Mouse (Mus musculus): ENCODE measurements around the gene Nkpd1. TPM values are rescaled to one million over a fixed set of nuclear protein-coding genes. Genes with fewer than 3 reads are reported as not detected.
A peak's percentile ranks its signal among the peaks of the same experiment; 100 is the strongest.

Nkpd1 gene
- polyA plus RNA-seq, 1 experiment from 2014 or later = 0.11 TPM

GRCm38 (mm10) chr7:19567426-19567825, 49.8 kb downstream of the Nkpd1 start:
- peaks cover 7% of the 10 kb centered on the region for H3K4me1 ChIP-seq (replicated peaks; ENCODE audit: control insufficient read depth, insufficient read depth, low read length)
- H3K9me3 ChIP-seq (ENCODE audit: control insufficient read depth, low read length) = no peaks in the 10 kb centered on the region; the same call in 1 of the 2 replicates
- no peaks in the 10 kb centered on the region for H3K27me3 ChIP-seq (ENCODE audit: control insufficient read depth, insufficient read depth, low read length)
- H3K4me3 ChIP-seq (ENCODE audit: low read depth, low read length) = no peak overlapping the region
- no peak overlapping the region for H3K27ac ChIP-seq (ENCODE audit: low read depth, low read length)
- DNase-seq (ENCODE audit: low spot score) = no peak
- no peak overlapping the region for H3K4me2 ChIP-seq (ENCODE audit: low read depth, low read length, severe bottlenecking)
- 92% methylated on average over 8 of the region's 8 CpGs for WGBS
- H3K36me3 ChIP-seq (ENCODE audit: control insufficient read depth, insufficient read depth, low read length) = peaks cover 11% of the 10 kb centered on the region; the same call in 1 of the 2 replicates
- H3K9ac ChIP-seq (ENCODE audit: low read length) = no peak overlapping the region
- ATAC-seq (replicated peaks; ENCODE audit: low FRiP score) = no peak

GRCm38 (mm10) chr7:19569647-19570046, 52.0 kb downstream of the Nkpd1 start:
- no peak overlapping the region for H3K9ac ChIP-seq (ENCODE audit: low read length)
- H3K36me3 ChIP-seq (ENCODE audit: control insufficient read depth, insufficient read depth, low read length) = peaks cover 8% of the 10 kb centered on the region; the same call in 1 of the 2 replicates
- no peaks in the 10 kb centered on the region; the same call in 1 of the 2 replicates for H3K9me3 ChIP-seq (ENCODE audit: control insufficient read depth, low read length)
- no peak for ATAC-seq (replicated peaks; ENCODE audit: low FRiP score)
- 79% methylated on average over 3 of the region's 3 CpGs for WGBS
- peaks cover under 1% of the 10 kb centered on the region; the same call in 1 of the 2 replicates for H3K27me3 ChIP-seq (ENCODE audit: control insufficient read depth, insufficient read depth, low read length)
- H3K4me3 ChIP-seq (ENCODE audit: low read depth, low read length) = no peak overlapping the region
- no peak overlapping the region for H3K27ac ChIP-seq (ENCODE audit: low read depth, low read length)
- no peak for DNase-seq (ENCODE audit: low spot score)
- H3K4me1 ChIP-seq (replicated peaks; ENCODE audit: control insufficient read depth, insufficient read depth, low read length) = peaks cover 4% of the 10 kb centered on the region
- H3K4me2 ChIP-seq (ENCODE audit: low read depth, low read length, severe bottlenecking) = no peak overlapping the region

DNA sequence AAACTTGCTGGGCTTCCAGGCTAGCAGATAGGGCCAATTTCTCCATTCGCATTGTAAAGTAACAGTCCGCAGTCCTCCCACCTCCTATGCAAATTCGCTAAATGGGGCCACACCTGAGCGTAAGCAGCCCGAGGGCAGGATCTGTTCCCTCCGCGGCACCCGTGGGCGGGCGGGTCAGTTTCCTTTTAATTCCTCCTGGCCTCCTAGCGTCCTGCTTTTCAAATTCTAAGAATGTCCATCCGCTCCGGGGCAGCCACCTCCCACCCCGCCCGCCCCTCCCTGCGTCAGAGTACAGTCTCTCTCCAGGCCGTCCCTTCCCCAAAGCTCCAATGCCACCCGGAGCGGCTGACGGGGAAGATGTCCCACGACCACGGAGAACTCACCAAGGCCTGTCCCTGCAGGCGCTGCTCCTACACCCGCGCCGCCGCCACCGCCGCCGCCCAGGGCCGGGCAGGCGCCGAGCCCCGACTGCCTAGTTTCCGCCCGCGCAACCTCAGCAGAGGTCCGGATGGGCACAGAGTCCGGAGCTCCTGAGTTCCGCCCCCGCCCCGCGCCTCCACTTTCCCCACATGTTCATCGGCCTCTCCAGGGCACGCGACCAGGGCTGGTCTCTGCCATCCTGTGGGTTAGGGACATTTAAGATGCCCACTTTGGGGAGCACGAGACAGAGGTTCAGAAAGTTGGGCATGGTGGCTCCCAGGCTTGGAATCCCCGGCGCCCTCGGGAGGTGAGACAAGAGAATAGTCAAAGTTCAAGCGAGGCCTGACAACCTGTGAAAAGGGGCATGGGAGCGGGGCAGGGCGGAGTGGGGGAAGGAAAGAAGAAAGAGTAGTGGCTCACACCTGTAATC, 55.5 kb downstream of the Nkpd1 start:
- H3K27ac ChIP-seq (ENCODE audit: low read depth, low read length) = peak overlapping the region; percentile 8; the same call in 1 of the 2 replicates
- H3K9me3 ChIP-seq (ENCODE audit: control insufficient read depth, low read length) = no peaks in the 10 kb centered on the region
- H3K27me3 ChIP-seq (ENCODE audit: control insufficient read depth, insufficient read depth, low read length) = peaks cover 27% of the 10 kb centered on the region
- ATAC-seq (replicated peaks; ENCODE audit: low FRiP score) = peak; percentile 86
- peak overlapping the region; percentile 74 for H3K9ac ChIP-seq (ENCODE audit: low read length)
- peak; percentile 95 for DNase-seq (ENCODE audit: low spot score)
- under 1% methylated on average over 53 of the region's 53 CpGs for WGBS
- peak overlapping the region; percentile 58 for H3K4me3 ChIP-seq (ENCODE audit: low read depth, low read length)
- peaks cover 13% of the 10 kb centered on the region for H3K4me1 ChIP-seq (replicated peaks; ENCODE audit: control insufficient read depth, insufficient read depth, low read length)
- peak overlapping the region; percentile 77 for H3K4me2 ChIP-seq (ENCODE audit: low read depth, low read length, severe bottlenecking)
- H3K36me3 ChIP-seq (ENCODE audit: control insufficient read depth, insufficient read depth, low read length) = no peaks in the 10 kb centered on the region

- H3K36me3 ChIP-seq (ENCODE audit: control insufficient read depth, insufficient read depth, low read length) = no peaks in the 10 kb centered on the region
- H3K4me2 ChIP-seq (ENCODE audit: low read depth, low read length, severe bottlenecking) = peak overlapping the region; percentile 77
- no peak overlapping the region for H3K27ac ChIP-seq (ENCODE audit: low read depth, low read length)
- H3K4me3 ChIP-seq (ENCODE audit: low read depth, low read length) = peak overlapping the region; percentile 58
- H3K4me1 ChIP-seq (replicated peaks; ENCODE audit: control insufficient read depth, insufficient read depth, low read length) = peaks cover 13% of the 10 kb centered on the region
- H3K9me3 ChIP-seq (ENCODE audit: control insufficient read depth, low read length) = no peaks in the 10 kb centered on the region
- DNase-seq (ENCODE audit: low spot score) = no peak
- peaks cover 33% of the 10 kb centered on the region for H3K27me3 ChIP-seq (ENCODE audit: control insufficient read depth, insufficient read depth, low read length)
- peak overlapping the region; percentile 74 for H3K9ac ChIP-seq (ENCODE audit: low read length)
- whole genome bisulfite sequencing = 25% methylated on average over 16 of the region's 16 CpGs
- ATAC-seq (replicated peaks; ENCODE audit: low FRiP score) = no peak
These were observed 56.1 kb downstream of the Nkpd1 start for GRCm38 (mm10) chr7:19573776-19574140.

Other genes with a start within 250 kb of the Nkpd1 start
- 52.8 and 53.0 TPM in 2 replicates for gene Vasp, start 246.0 kb upstream of the Nkpd1 start, polyA plus RNA-seq (2014; fragmentation: Nextera tagmentation; extraction: Ambion mirVana)
- gene Ppm1n, start 237.8 kb upstream of the Nkpd1 start, polyA plus RNA-seq (2014; fragmentation: Nextera tagmentation; extraction: Ambion mirVana) = 0.44 TPM in 1 of 2 replicates, not detected in the other
- 47.3 and 54.7 TPM in 2 replicates for gene Rtn2, start 235.2 kb upstream of the Nkpd1 start, polyA plus RNA-seq (2014; fragmentation: Nextera tagmentation; extraction: Ambion mirVana)
- gene Fosb, start 207.8 kb upstream of the Nkpd1 start, polyA plus RNA-seq (2014; fragmentation: Nextera tagmentation; extraction: Ambion mirVana) = not detected in 2 replicates
- 94.4 and 100 TPM in 2 replicates for gene Ercc1, start 173.1 kb upstream of the Nkpd1 start, polyA plus RNA-seq (2014; fragmentation: Nextera tagmentation; extraction: Ambion mirVana)
- 23.2 and 24.0 TPM in 2 replicates for gene Cd3eap, start 158.4 kb upstream of the Nkpd1 start, polyA plus RNA-seq (2014; fragmentation: Nextera tagmentation; extraction: Ambion mirVana)
- 5.8 and 6.4 TPM in 2 replicates for gene Ppp1r13l, start 158.1 kb upstream of the Nkpd1 start, polyA plus RNA-seq (2014; fragmentation: Nextera tagmentation; extraction: Ambion mirVana)
- gene Ercc2, start 135.8 kb upstream of the Nkpd1 start, polyA plus RNA-seq (2014; fragmentation: Nextera tagmentation; extraction: Ambion mirVana) = 18.2 and 25.2 TPM in 2 replicates
- 2.0 and 2.8 TPM in 2 replicates for gene Klc3, start 113.7 kb upstream of the Nkpd1 start, polyA plus RNA-seq (2014; fragmentation: Nextera tagmentation; extraction: Ambion mirVana)
- gene Ckm, start 113.1 kb upstream of the Nkpd1 start, polyA plus RNA-seq (2014; fragmentation: Nextera tagmentation; extraction: Ambion mirVana) = not detected in 2 replicates
- gene Mark4, start 59.0 kb upstream of the Nkpd1 start, polyA plus RNA-seq (2014; fragmentation: Nextera tagmentation; extraction: Ambion mirVana) = 11.0 and 13.2 TPM in 2 replicates
- gene Exoc3l2, start 54.5 kb upstream of the Nkpd1 start, polyA plus RNA-seq (2014; fragmentation: Nextera tagmentation; extraction: Ambion mirVana) = 1.2 and 1.4 TPM in 2 replicates
- gene Bloc1s3, start 9.5 kb upstream of the Nkpd1 start, polyA plus RNA-seq (2014; fragmentation: Nextera tagmentation; extraction: Ambion mirVana) = 2.9 and 4.5 TPM in 2 replicates
- gene Trappc6a, start 9.4 kb upstream of the Nkpd1 start, polyA plus RNA-seq (2014; fragmentation: Nextera tagmentation; extraction: Ambion mirVana) = 43.7 and 54.1 TPM in 2 replicates
- 5.1 and 7.8 TPM in 2 replicates for gene Ppp1r37, start 45.2 kb downstream of the Nkpd1 start, polyA plus RNA-seq (2014; fragmentation: Nextera tagmentation; extraction: Ambion mirVana)
- 0.40 and 0.47 TPM in 2 replicates for gene Zfp296, start 59.4 kb downstream of the Nkpd1 start, polyA plus RNA-seq (2014; fragmentation: Nextera tagmentation; extraction: Ambion mirVana)
- gene Gemin7, start 59.8 kb downstream of the Nkpd1 start, polyA plus RNA-seq (2014; fragmentation: Nextera tagmentation; extraction: Ambion mirVana) = 151 and 156 TPM in 2 replicates
- 59.7 and 64.1 TPM in 2 replicates for gene Clasrp, start 86.6 kb downstream of the Nkpd1 start, polyA plus RNA-seq (2014; fragmentation: Nextera tagmentation; extraction: Ambion mirVana)
- 2.9 and 3.7 TPM in 2 replicates for gene Relb, start 111.6 kb downstream of the Nkpd1 start, polyA plus RNA-seq (2014; fragmentation: Nextera tagmentation; extraction: Ambion mirVana)
- gene Clptm1, start 147.2 kb downstream of the Nkpd1 start, polyA plus RNA-seq (2014; fragmentation: Nextera tagmentation; extraction: Ambion mirVana) = 89.1 and 92.0 TPM in 2 replicates
- gene Apoc2, start 160.1 kb downstream of the Nkpd1 start, polyA plus RNA-seq (2014; fragmentation: Nextera tagmentation; extraction: Ambion mirVana) = not detected in 2 replicates
- not detected in 2 replicates for gene Gm44805, start 163.6 kb downstream of the Nkpd1 start, polyA plus RNA-seq (2014; fragmentation: Nextera tagmentation; extraction: Ambion mirVana)
- gene Apoc4, start 163.6 kb downstream of the Nkpd1 start, polyA plus RNA-seq (2014; fragmentation: Nextera tagmentation; extraction: Ambion mirVana) = not detected in 2 replicates
- gene Apoc1, start 174.8 kb downstream of the Nkpd1 start, polyA plus RNA-seq (2014; fragmentation: Nextera tagmentation; extraction: Ambion mirVana) = 1.00 and 2.0 TPM in 2 replicates
- gene Apoe, start 181.3 kb downstream of the Nkpd1 start, polyA plus RNA-seq (2014; fragmentation: Nextera tagmentation; extraction: Ambion mirVana) = 125 and 152 TPM in 2 replicates
- 160 and 171 TPM in 2 replicates for gene Tomm40, start 197.6 kb downstream of the Nkpd1 start, polyA plus RNA-seq (2014; fragmentation: Nextera tagmentation; extraction: Ambion mirVana)
- 56.0 and 59.2 TPM in 2 replicates for gene Nectin2, start 232.6 kb downstream of the Nkpd1 start, polyA plus RNA-seq (2014; fragmentation: Nextera tagmentation; extraction: Ambion mirVana)